Mouse (Mus musculus): ENCODE results near the gene Pml.

DNA sequence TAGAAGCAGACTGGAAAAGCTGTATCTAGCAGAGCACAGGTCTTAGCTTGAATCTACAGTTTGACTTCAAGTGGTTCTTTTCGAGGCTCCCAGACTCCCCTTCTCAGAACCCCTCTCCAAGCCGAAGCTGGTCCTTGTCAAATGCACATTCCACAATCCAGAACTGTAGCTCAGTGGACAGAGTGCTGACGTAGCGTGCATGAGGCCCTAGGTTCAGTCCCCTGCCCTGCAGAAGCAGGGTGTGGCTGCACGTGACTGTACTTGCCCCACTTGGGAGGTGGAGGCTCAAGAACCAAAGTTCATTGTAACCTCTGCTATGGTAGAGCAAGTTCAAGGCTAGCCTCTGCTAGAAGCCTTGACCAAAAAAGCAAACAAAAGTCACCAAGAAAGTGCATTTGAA, 30.2 kb upstream of the Pml start:
- TF ChIP-seq GATA1 (IDR thresholded peaks at IDR 0.05; ENCODE audit: low read length): no peak
- TF ChIP-seq TAL1 (IDR thresholded peaks at IDR 0.05; ENCODE audit: low read length): no peak
